Mouse (Mus musculus): ENCODE data around the gene Zfp689. TPM values are rescaled to one million over a fixed set of nuclear protein-coding genes. Genes with fewer than 3 reads are reported as not detected.
A peak's percentile ranks its signal among the peaks of the same experiment; 100 is the strongest.
"Not testable (repeated sequence)": the region's sequence is repeated elsewhere in the genome, so short reads cannot be mapped to it uniquely, and the experiment has no call there.

The Zfp689 gene
- polyA plus RNA-seq, 1 experiment: 4.9 TPM

- WGBS: 4% methylated on average over 7 of the region's 7 CpGs
- no peak for DNase-seq
- Histone ChIP-seq H3K4me1 (ENCODE audit: control insufficient read depth, insufficient read depth, low read length) (peaks cover 9% of the 10 kb centered on the region), H3K4me3 (replicated peaks; ENCODE audit: extremely low read depth, low read depth, low read length) (peak overlapping the region; percentile 89)
- no peak for TF ChIP-seq POLR2A (IDR thresholded peaks at IDR 0.05; ENCODE audit: borderline replicate concordance, extremely low read depth, low read depth, low read length)
- no peak for TF ChIP-seq CTCF (IDR thresholded peaks at IDR 0.05; ENCODE audit: insufficient read depth, low read length)
Measured at GRCm38 (mm10) chr7:127472060-127472459, 23.1 kb upstream of the Zfp689 start.

GRCm38 (mm10) chr7:127471646-127472010 lies 22.7 kb upstream of the Zfp689 start:
- under 1% methylated on average over 25 of the region's 25 CpGs for WGBS

GRCm38 (mm10) chr7:127470743-127471645 lies 22.0 kb upstream of the Zfp689 start:
- WGBS: under 1% methylated on average over 45 of the region's 46 CpGs
- peak; percentile 83 for DNase-seq
- no peak for TF ChIP-seq CTCF (IDR thresholded peaks at IDR 0.05; ENCODE audit: insufficient read depth, low read length)
- TF ChIP-seq POLR2A (IDR thresholded peaks at IDR 0.05; ENCODE audit: borderline replicate concordance, extremely low read depth, low read depth, low read length): peak; percentile 69; the same call in 1 of the 2 replicates
- H3K4me3 ChIP-seq (replicated peaks; ENCODE audit: extremely low read depth, low read depth, low read length): peak overlapping the region; percentile 89
- H3K4me1 ChIP-seq (ENCODE audit: control insufficient read depth, insufficient read depth, low read length): peaks cover 9% of the 10 kb centered on the region

More at GRCm38 (mm10) chr7:127471646-127472010, 22.7 kb upstream of the Zfp689 start:
- peak overlapping the region; percentile 89 for H3K4me3 ChIP-seq (replicated peaks; ENCODE audit: extremely low read depth, low read depth, low read length)
- peaks cover 9% of the 10 kb centered on the region for H3K4me1 ChIP-seq (ENCODE audit: control insufficient read depth, insufficient read depth, low read length)
- TF ChIP-seq POLR2A (IDR thresholded peaks at IDR 0.05; ENCODE audit: borderline replicate concordance, extremely low read depth, low read depth, low read length): no peak
- TF ChIP-seq CTCF (IDR thresholded peaks at IDR 0.05; ENCODE audit: insufficient read depth, low read length): no peak
- DNase-seq: no peak

- WGBS: 8% methylated on average over 10 of the region's 10 CpGs
- peak overlapping the region; percentile 89 for H3K4me3 ChIP-seq (replicated peaks; ENCODE audit: extremely low read depth, low read depth, low read length)
- TF ChIP-seq POLR2A (IDR thresholded peaks at IDR 0.05; ENCODE audit: borderline replicate concordance, extremely low read depth, low read depth, low read length) (no peak), CTCF (IDR thresholded peaks at IDR 0.05; ENCODE audit: insufficient read depth, low read length) (no peak)
- peaks cover 9% of the 10 kb centered on the region for H3K4me1 ChIP-seq (ENCODE audit: control insufficient read depth, insufficient read depth, low read length)
- peak; percentile 36 for DNase-seq
Measured at GRCm38 (mm10) chr7:127470011-127470715, 21.2 kb upstream of the Zfp689 start.

GRCm38 (mm10) chr7:127466606-127467005 lies 17.6 kb upstream of the Zfp689 start:
- no peak for TF ChIP-seq CTCF (IDR thresholded peaks at IDR 0.05; ENCODE audit: insufficient read depth, low read length)
- TF ChIP-seq POLR2A (IDR thresholded peaks at IDR 0.05; ENCODE audit: borderline replicate concordance, extremely low read depth, low read depth, low read length): no peak
- no peak overlapping the region for H3K4me3 ChIP-seq (replicated peaks; ENCODE audit: extremely low read depth, low read depth, low read length)
- DNase-seq: no peak
- WGBS: 81% methylated on average over 4 of the region's 4 CpGs
- H3K4me1 ChIP-seq (ENCODE audit: control insufficient read depth, insufficient read depth, low read length): peaks cover 5% of the 10 kb centered on the region

- 99% methylated on average over 2 of the region's 2 CpGs for WGBS
- not testable (repeated sequence) for H3K4me1 ChIP-seq (ENCODE audit: control insufficient read depth, insufficient read depth, low read length); DNase-seq; H3K4me3 ChIP-seq (replicated peaks; ENCODE audit: extremely low read depth, low read depth, low read length)
Measured at GRCm38 (mm10) chr7:127465670-127466069, 16.7 kb upstream of the Zfp689 start.

GRCm38 (mm10) chr7:127465191-127465590 lies 16.2 kb upstream of the Zfp689 start:
- 92% methylated on average over 3 of the region's 3 CpGs for WGBS
- Histone ChIP-seq H3K4me1 (ENCODE audit: control insufficient read depth, insufficient read depth, low read length) (peaks cover 4% of the 10 kb centered on the region), H3K4me3 (replicated peaks; ENCODE audit: extremely low read depth, low read depth, low read length) (no peak overlapping the region)
- TF ChIP-seq POLR2A (IDR thresholded peaks at IDR 0.05; ENCODE audit: borderline replicate concordance, extremely low read depth, low read depth, low read length): no peak
- TF ChIP-seq CTCF (IDR thresholded peaks at IDR 0.05; ENCODE audit: insufficient read depth, low read length): no peak
- DNase-seq: no peak

GRCm38 (mm10) chr7:127459311-127459710 lies 10.4 kb upstream of the Zfp689 start, which contains the start of gene Prr14:
Gene Prr14, plus strand, starts transcription at chr7:127459611.
- H3K4me1 ChIP-seq (ENCODE audit: control insufficient read depth, insufficient read depth, low read length); DNase-seq; H3K4me3 ChIP-seq (replicated peaks; ENCODE audit: extremely low read depth, low read depth, low read length): not testable (repeated sequence)
- 95% methylated on average over 8 of the region's 8 CpGs for WGBS

GRCm38 (mm10) chr7:127458371-127459122 lies 9.6 kb upstream of the Zfp689 start:
- 75% methylated on average over 3 of the region's 3 CpGs for WGBS
- not testable (repeated sequence) for DNase-seq; H3K4me1 ChIP-seq (ENCODE audit: control insufficient read depth, insufficient read depth, low read length); H3K4me3 ChIP-seq (replicated peaks; ENCODE audit: extremely low read depth, low read depth, low read length)

All from lung, adult 2 months (tissue).